Mouse (Mus musculus) left cerebral cortex, adult 18-20 months (tissue): ENCODE measurements around the gene Zfp512b. TPM values are rescaled to one million over a fixed set of nuclear protein-coding genes. Genes with fewer than 3 reads are reported as not detected.

Source experiments
- DNase-seq, 2 experiments: peaks; one replicate each; pipeline ENCODE4 v3.0.0; 2021 to 2022; ENCODE audit warnings: low spot score in 2 of 2, mixed read lengths in 1 of 2
- long read RNA-seq, 2 experiments: library from polyadenylated mRNA; stranded (forward); transcript quantifications; one replicate each; pipeline ENCODE4 v2.0.0; 2021
- total RNA-seq, 2 experiments: library from RNA; stranded (reverse); gene quantifications; 2 replicates each; pipeline ENCODE4 v1.2.3; 2021

Gene Zfp512b
- total RNA-seq = 10 to 100 TPM; 70.4 to 77.9 TPM
- long read RNA-seq, experiment 1, partial matches to known transcripts = 3 of 10 reads
- long read RNA-seq, experiment 1, other reads (novel, unspliced or antisense) = 5 of 10 reads
- long read RNA-seq, experiment 2, partial matches to known transcripts = 1 of 14 reads
- long read RNA-seq, experiment 2, other reads (novel, unspliced or antisense) = 13 of 14 reads

DNA sequence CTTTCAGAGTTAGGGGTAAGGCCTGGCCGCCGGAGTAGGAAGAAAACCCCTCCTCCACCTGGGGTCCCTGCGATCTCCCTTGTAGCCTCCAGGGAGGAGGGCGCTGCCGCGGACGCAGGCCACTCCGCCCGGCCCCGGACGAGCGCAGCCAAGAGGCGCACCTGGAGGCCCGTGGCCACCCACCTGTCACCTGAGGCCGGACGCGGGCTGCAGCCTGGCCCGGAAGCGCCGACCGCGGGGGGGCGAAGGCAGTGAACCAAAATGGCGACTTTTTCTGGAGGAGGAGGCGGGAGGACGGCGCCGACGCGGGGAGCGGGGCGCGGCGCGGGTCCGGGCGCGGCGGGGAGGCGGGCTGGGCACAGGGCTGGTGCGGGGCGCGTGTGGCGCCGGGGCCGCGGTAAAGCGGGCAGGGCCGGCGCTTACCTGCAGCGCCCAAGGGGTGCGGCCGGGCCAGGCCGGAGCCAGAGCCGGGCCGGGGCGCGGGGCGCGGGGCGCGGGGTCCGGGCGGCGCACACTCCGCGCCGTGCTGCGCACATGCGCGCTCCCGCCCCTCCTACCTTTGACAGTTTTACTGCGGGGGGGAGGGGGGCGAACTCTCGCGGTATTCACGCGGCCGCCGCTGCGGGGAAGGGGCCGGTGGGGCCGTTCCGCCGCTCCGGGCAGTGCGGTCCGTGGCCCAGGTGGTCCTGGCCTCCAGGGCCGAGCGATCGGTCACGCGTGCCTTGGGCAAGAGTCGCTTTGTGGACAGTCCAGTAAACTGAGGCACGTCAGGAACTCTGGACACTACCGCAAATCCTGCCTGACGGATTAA lies at the start of gene Zfp512b:
TSS of gene Zfp512b (minus strand) at position 573 of the 811 bp plus-strand sequence.
- DNase-seq = peak; percentile 52 to 61

- DNase-seq = no peak
These were observed 43.3 kb upstream of the Zfp512b start for GRCm38 (mm10) chr2:181635865-181636264.

- no peak for DNase-seq
These were observed 40.0 kb upstream of the Zfp512b start for GRCm38 (mm10) chr2:181632624-181633023.

GRCm38 (mm10) chr2:181628471-181628870 lies 35.9 kb upstream of the Zfp512b start:
- no peak for DNase-seq

DNA sequence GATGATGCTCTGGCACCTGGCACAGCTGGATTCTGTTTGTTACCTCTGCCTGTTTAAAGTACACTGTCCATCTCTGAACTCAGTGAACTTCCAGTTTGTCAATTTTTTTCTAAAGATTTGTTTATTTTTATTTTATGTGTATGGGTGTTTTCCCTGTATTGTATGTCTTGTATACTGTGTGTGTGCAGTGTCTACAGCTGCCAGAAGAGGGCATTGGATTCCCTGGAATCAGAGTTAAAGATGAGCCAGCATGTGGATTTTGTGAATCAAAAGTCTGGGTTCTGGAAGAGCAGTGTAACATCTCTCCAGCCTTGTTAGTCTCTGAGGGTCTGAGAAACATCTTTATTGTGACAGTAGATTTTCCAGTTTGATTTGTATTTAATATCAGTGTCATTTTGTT lies 30.8 kb upstream of the Zfp512b start:
- DNase-seq = peak in 1 of 2 experiments; percentile 13

DNA sequence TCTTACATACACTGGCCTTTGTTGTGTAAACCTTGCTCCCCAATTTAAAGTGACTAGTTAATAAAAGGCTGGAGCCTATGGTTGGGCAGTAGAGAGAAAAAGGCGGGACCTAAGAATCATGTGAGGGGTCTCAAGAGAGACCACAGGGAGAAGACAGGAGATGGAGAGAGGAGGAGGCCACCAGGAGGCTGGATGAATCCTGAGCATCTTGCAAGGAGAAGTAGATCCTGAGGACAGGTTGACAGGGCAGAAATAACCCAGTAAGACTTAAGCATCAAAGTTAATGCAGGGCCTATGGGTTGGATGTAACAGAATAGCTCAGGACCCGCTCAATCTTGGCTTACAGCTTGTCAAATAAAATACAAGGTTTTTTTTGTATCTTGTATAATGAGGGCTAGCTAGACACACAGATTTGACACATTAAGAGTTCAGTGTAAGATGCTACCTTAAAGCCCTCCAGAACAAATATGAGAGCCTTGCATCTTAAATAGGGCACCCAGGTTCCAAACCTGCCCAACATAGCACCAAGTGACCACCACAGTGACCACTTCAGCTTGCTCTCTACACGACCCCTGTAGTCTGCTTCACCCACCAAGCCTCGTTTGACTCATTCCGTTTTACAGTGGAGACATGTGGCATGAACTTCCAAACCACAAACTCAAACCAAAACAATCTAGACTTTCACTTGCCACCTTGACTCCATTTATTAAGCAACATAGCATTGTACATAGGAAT lies 26.3 kb upstream of the Zfp512b start:
- no peak for DNase-seq

DNA sequence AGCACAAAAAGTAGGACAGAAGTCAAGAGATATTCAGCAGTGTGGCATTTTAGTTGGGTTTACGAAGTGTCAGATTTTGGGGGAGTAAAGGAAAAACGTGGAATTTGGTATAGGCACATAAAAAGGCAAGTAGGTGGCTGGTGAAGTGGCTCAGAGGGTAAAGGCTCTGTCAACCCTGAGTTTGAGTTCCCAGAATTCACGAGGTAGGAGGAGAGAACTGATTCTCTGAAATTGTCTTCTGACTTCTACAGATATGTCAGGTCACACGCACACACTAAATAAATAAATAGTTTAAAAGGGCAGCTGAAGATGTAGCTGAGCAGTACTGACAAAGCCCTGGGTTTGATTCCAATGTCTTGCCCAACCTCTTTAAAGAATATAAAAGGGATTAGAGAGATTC lies 9.8 kb upstream of the Zfp512b start:
- no peak for DNase-seq

- DNase-seq = no peak
These were observed 9.1 kb upstream of the Zfp512b start for GRCm38 (mm10) chr2:181601751-181602145.

DNA sequence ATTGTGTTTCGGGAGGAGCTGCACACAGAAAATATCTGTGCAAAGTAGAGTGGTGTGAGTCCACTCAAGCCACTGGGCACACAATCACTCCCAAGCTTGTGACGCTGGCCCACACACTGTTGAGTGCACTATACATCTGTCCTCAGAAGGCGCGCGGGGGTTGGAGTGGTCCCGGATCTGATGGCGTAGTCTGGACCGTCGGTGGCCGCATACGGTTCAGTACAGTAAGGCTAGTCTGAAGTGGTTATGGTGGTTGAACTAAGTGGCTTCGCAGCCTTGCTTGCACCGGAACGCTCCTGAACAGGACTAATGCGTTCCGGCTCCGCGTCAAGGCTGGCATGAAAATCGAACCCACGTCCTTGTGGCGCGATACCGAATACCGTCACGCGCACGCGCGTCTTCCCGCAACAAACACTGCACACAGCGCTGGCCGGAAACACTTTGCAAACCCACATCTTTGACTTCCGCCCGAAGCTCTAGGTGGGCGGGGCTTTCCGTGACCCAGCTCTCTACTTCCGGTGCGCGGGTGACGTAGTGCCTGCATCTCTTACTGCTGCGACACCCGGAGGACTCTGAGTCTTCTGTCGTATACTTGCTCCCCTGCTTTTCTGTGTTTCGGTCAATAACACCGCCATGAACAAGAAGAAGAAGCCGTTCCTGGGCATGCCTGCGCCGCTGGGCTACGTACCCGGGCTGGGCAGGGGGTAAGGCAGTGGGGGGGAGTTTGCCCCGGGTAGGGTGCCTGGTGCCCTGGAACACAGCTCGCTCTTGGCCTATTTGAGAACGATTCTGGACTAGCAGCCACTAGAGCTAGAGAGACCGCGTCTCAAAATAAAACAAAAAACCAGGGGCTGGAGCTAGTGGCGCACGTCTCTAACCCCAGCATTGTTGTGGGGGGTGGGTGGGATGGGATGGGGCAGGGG lies 8.5 kb upstream of the Zfp512b start:
- DNase-seq = peak; percentile 97 to 98

DNA sequence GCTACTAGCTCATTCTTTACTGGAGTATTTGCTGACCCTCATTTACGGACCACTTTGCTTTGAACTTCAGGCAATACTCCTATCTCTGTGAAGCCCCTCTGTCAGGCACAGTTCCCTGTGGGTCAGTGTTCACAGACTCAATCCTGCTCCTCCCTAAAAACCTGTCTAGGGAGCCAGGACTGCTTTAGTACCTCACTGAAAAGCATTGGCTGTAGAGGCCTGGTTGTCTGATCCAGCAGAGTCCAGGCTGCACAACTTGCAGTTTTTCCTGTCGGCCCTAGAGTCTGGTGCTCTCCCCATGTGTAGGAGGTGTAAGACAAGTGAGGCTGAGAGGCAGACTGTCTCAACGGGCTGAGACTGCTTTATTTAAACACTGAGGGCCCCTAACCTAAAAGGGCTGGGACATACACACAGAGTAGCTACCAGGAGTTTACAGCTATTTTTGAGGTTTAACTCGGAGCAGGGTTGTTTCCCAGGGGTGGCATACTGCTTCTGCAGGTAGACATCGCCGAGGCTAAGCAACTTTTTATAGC lies 7.7 kb upstream of the Zfp512b start:
- DNase-seq = no peak

DNA sequence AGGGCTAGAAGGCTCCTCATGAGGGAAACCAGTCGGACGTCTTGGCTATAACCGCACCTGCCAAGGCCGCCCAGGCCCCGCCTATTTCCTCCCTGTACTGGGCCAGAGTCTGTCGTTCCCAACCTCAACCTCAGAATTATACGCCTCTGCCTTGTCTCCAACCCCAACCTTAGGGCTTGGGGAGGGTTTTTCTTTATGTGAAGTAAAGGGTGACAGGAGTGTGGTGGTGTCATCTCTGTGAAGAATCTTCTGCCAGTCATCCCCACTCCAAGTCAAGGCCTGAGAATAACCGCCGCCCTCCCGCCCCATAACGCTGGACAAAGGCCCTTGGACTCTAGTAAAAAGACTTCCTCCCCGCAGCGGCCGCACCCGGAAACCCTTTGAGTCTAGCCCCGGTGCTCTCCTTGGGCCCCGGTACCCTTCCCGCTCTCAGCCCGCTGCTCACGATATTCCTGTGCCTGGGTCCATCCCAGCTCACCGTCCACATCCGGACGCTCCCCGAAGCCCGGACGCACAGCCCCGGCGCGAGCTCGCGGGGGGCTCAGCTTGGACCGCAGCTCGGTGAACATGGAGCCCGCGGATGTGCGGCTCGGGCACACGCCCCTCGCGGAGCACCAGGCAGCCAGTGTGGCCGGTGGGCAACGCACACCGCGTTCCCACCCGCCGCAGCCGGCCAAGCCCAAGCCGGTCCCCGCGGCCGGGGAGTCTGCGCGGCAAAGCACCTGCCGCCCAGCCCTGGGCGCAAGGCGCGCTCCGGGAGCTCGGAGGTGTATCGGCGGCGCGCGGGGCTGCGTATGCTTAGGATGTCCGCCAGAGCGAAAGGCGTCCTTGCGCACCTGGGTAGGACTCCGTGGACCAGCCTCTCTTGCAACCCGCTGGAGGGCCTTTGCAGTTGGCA lies 6.1 kb upstream of the Zfp512b start, which contains the start of gene Samd10:
TSS of gene Samd10 (minus strand) at position 759 of the 898 bp plus-strand sequence.
- peak; percentile 64 to 73 for DNase-seq

DNA sequence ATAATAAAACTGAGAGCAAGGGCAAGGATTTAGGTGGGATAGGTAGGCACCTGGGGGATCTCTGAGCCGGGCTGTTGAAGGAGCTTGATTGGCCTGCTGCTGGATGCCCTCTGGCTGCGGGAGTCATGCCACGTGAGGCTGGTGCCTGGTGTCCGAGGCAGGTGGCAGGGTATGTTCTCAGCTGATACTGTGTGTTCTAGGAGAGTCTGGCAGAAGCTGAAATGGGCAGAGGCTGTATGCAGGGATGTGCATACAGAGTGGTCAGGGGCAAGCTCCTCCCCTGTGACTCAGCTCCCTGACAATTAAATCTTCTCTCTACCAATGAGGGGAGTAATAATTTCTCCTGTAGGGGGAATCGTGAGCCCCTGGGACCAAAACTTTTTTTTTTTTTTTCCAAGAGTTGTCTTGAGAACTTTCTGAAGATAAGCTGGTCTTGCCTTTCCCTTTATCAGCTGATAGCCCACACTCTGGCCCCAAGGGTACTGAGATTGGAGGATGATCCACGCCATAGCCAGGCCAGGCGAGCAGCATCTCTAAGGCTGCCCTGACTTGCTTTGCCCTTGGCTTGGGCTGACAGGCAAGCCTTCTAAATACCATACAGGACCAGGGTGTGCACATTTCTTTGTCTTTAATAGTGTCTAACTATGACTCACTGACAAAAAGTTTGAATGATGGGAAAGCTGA lies 4.9 kb upstream of the Zfp512b start:
- no peak for DNase-seq

DNA sequence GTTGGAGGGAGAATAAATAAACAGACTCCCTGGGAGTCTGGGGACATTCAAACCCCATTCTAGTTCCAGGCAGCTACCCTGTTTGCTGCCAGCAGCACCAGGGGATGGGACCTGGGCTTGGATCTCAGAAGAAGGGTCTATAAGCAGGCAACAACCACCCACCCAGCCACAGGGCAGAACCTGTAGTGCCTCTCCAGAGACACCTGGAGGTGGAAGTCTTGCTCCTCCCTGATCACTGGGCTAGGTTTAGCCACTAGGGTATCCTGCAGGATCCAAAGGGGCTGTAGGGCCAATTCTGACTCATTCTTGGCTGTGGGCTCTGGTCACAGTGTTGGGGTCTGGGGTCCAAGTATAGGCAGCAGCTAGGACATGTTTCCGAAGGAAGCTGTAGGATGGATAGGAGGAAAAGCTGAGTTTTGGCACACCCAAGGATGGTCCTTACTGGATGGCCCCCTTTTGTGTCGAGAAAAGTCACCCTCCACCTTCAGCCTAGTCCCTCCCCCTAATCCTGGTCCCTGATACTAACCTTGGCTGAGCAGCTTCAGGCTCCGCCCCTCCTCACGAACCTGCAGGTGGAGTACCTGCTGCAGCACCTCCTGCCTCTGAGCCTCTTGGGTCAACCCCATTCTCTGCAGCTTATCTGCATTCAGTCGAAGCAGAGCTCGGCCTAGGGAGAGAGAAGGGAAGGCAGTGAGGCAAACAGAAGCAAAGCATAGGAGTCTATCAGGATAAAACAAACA lies 3.8 kb upstream of the Zfp512b start:
- no peak for DNase-seq

DNA sequence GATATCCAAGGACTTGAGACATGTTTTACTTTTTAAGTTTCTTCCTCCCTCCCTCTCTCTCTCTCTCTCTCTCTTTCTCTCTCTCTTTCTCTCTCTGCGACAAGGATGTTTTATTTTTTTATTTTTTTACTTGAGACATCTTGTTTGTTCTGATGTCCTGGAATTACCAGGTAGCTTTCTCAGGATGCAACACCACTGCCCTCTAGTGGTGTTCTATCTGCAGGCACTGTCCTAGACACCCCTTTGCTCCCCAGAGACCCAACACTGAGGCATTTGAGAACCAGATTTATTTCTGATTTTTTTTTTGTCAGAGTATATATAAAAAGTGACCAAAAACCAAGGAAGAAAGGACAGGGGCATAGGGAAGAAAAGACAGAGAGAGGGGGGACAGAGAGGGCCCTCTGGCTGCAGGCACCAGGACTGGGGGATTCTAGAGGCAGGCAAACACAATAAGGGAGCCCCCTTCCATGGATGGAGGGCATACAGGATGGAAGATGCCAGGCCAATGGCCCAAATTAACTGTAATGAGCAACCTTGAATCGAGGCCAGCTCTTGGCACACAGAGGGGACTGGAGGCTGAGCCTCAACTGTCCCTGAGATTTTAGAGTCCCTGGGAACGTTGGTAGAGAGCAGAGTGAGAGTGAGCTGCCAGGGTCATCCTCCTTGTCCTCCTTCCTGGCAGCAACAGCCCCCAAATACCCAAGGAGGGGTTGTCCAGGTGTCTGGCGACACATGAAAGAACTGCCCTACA lies 2.5 kb upstream of the Zfp512b start:
- no peak for DNase-seq

DNA sequence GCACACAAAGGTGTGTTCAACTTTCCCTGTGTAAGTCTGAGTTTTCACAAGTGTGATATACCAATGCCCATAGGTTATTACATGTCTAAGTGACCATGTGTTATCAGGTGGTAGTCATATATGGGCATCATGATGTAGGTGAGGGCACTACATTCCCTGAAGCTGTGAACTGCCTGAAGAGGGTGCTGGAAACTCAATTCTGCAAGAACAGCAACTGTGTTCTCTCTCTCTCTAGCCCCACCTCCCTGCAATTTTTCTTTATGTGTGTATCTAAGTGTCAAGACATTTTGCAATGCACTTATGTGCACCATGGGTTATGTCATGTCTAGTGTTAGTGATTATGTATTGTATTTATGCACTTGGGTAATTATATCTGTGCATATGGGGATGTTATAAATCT lies 1.3 kb upstream of the Zfp512b start:
- no peak for DNase-seq

DNA sequence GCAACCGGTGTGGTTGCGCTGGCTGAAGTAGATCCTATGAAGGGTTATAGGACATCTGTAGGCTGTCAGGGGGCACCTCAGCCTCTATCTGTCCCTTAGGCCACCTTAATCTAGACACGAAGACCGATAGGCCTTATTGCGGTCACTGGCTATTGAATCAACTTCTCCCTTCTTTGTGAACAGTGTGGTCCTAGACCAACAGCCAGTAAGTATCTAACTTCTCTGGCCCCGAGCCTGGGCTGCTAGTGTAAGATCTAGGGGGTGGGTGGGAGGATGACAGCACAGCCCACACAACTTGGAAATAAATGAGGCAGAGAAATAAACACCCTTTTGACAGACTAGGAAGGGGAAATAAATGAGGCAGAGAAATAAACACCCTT lies 429 bp upstream of the Zfp512b start:
- no peak for DNase-seq

DNA sequence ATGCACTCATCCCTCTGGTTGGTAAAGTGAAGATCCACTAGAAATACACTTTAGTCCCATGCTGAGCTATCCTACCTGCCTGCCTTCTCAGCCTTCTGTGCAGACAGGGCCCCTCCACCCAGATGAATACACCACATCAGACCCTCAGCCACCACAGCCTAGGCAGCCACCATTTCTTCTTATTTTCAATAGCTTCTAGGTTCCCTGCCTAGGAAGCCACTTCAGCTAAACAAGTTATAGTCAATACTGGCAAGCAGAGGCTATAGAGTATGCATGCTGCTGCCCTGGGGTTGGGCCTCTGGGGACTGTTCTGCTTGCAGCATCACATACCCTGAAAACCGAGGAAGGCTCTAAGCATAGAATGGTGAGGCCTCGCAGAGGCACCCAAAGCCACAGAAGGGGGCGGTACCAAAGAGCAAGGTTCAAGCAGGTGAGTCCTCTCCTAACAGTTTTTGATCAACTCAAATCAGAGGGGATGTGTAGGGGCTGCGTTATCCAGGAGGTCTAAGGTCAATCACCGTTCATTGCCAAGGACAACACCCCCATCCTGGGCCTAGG lies 996 bp downstream of the Zfp512b start, which contains the start of gene Prpf6:
TSS of gene Prpf6 (plus strand) at position 341 of the 558 bp plus-strand sequence.
- no peak for DNase-seq
